Mouse (Mus musculus) embryonic facial prominence, embryonic 11.5 days (tissue): Measurements from ENCODE around the gene Ifit1bl2. TPM values are rescaled to one million over a fixed set of nuclear protein-coding genes. Genes with fewer than 3 reads are reported as not detected.
"Not testable (repeated sequence)": the region's sequence is repeated elsewhere in the genome, so short reads cannot be mapped to it uniquely, and the experiment has no call there.

Experiments used
- ATAC-seq: fragments of 200-750 bp; cut with Nextera tagmentation; replicated peaks from 2 replicates; pipeline ENCODE4 v1.8.0; 2017; ENCODE audit warnings: low read depth; ENCODE audit not compliant: insufficient number of reproducible peaks, low FRiP score, low TSS enrichment
- DNase-seq: peaks from one replicate; pipeline ENCODE4 v3.0.0-alpha.2; 2015; ENCODE audit warnings: low spot score
- H3K27ac ChIP-seq: fragments of 300-500 bp; sonication (generic); replicated peaks from 2 replicates; pipeline ENCODE4 v1.5.1; 2014; ENCODE audit warnings: mild to moderate bottlenecking, low read depth, low read length, control low read depth
- H3K27me3 ChIP-seq: fragments of 300-500 bp; sonication (generic); 2 replicates; pipeline ENCODE4 v1.6.1; 2014; ENCODE audit warnings: mild to moderate bottlenecking, low read length, moderate library complexity, mixed read lengths; ENCODE audit not compliant: control insufficient read depth, insufficient read depth
- H3K36me3 ChIP-seq: fragments of 300-500 bp; sonication (generic); replicated peaks from 2 replicates; pipeline ENCODE4 v1.6.1; 2014; ENCODE audit warnings: low read depth, mild to moderate bottlenecking, low read length, moderate library complexity, mixed read lengths; ENCODE audit not compliant: control insufficient read depth, insufficient read depth
- H3K4me1 ChIP-seq: fragments of 300-500 bp; sonication (generic); 2 replicates; pipeline ENCODE4 v1.6.1; 2014; ENCODE audit warnings: low read length, mixed read lengths; ENCODE audit not compliant: control insufficient read depth, insufficient read depth
- H3K4me2 ChIP-seq: fragments of 300-500 bp; sonication (generic); 2 replicates; pipeline ENCODE4 v1.6.1; 2014; ENCODE audit warnings: low read depth, mild to moderate bottlenecking, control low read depth, low read length, moderate library complexity
- H3K4me3 ChIP-seq: fragments of 300-500 bp; sonication (generic); 2 replicates; pipeline ENCODE4 v1.5.1; 2014; ENCODE audit warnings: low read depth, low read length, control low read depth
- H3K9ac ChIP-seq: fragments of 300-500 bp; sonication (generic); replicated peaks from 2 replicates; pipeline ENCODE4 v1.6.1; 2014; ENCODE audit warnings: mild to moderate bottlenecking, control low read depth, low read length
- H3K9me3 ChIP-seq: fragments of 300-500 bp; sonication (generic); replicated peaks from 2 replicates; pipeline ENCODE4 v1.6.1; 2016; ENCODE audit warnings: mild to moderate bottlenecking, low read length, inconsistent platforms, mixed read lengths; ENCODE audit not compliant: control insufficient read depth
- WGBS: fragments of 180-500 bp; shearing (Covaris S2); extraction: QIAGEN DNeasy Blood & Tissue Kit; methylation state at CpG from one replicate; pipeline ENCODE4 v1.1.7; 2014; 5-methylcytosine and 5-hydroxymethylcytosine counted together
- polyA plus RNA-seq: library from polyadenylated mRNA; unstranded; fragments of >200 nt; fragmentation: Nextera tagmentation; extraction: Ambion mirVana; gene quantifications from 2 replicates; pipeline ENCODE4 v1.2.1, GENCODE M21; 2014

Ifit1bl2 gene
- polyA plus RNA-seq, 1 experiment from 2014 or later, result 0.08 TPM

DNA sequence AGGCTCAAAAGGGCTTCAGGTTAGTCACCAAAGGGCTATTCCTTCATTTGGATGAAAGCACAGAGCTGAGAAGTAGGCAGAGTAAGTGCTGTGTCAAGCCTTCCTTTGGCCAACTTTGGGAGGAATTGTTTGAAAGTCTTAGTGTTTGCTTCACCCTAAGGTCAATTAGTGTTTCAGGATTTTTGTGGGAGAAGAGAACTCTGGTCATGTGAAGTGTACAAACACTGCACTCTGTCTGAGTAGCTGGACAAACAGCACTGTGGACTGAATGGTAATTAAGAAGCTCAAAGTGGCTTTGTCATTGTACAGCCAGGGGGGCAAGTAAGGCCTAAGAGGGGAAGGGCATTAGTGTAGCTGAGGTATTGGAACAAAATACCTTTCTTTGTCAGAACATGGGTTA lies 9.1 kb downstream of the Ifit1bl2 start:
- H3K36me3 ChIP-seq, result no peaks in the 10 kb centered on the region
- no peak overlapping the region for H3K4me2 ChIP-seq
- ATAC-seq (no peak), DNase-seq (no peak)
- no peak overlapping the region for H3K9ac ChIP-seq
- H3K27ac ChIP-seq, result no peak overlapping the region
- H3K4me3 ChIP-seq, result no peak overlapping the region
- no peaks in the 10 kb centered on the region for H3K9me3 ChIP-seq
- no peaks in the 10 kb centered on the region for H3K27me3 ChIP-seq
- H3K4me1 ChIP-seq, result no peaks in the 10 kb centered on the region

DNA sequence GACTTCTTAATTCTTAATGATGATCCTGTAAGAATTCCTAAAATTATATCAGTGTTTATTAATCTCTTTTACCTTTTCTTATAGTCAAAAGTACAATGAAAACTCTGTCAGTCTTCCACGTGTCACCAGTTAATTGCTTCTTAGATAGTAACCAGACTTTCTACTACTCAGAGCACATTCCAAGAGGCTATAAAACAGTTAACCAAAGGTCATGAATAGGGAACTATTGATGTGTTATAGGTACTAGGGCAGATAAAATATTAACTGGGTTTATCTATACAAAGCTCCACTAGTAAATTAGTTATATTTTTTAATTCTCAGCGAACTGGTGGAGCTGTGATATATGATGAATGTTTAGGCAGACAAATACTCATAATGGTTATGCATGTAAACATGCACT lies 13.0 kb downstream of the Ifit1bl2 start:
- H3K4me1 ChIP-seq, result no peaks in the 10 kb centered on the region
- 72% methylated on average over 2 of the region's 2 CpGs for WGBS
- ATAC-seq, result no peak
- DNase-seq, result no peak
- H3K27ac ChIP-seq, result no peak overlapping the region
- H3K27me3 ChIP-seq, result no peaks in the 10 kb centered on the region
- H3K9me3 ChIP-seq, result no peaks in the 10 kb centered on the region
- no peak overlapping the region for H3K9ac ChIP-seq
- H3K4me2 ChIP-seq, result no peak overlapping the region
- no peaks in the 10 kb centered on the region for H3K36me3 ChIP-seq
- no peak overlapping the region for H3K4me3 ChIP-seq

DNA sequence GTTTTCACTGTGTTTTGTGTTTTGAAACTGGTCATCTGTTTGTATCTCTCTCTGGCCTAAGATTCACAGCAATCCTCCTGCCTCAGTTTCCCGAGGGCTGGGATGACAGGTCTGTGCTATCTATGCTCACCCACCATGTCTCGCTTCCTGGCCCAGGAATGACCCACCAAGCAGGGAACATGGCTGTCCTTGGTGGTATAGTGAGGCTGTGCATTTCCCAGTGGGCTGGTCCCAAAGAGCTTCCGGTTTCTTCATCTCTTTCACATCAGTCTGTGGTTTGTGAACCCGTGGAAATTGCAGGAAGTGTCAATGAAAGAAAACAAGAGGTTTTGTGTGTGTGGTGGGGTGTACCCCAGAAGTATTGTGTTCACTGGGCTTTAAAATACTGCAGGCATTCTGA lies 15.9 kb downstream of the Ifit1bl2 start:
- ATAC-seq, result no peak
- no peaks in the 10 kb centered on the region for H3K9me3 ChIP-seq
- H3K36me3 ChIP-seq, result no peaks in the 10 kb centered on the region
- no peak overlapping the region for H3K27ac ChIP-seq
- 70% methylated on average over 4 of the region's 4 CpGs for WGBS
- H3K9ac ChIP-seq, result no peak overlapping the region
- no peak overlapping the region for H3K4me3 ChIP-seq
- H3K27me3 ChIP-seq, result no peaks in the 10 kb centered on the region
- no peak overlapping the region for H3K4me2 ChIP-seq
- H3K4me1 ChIP-seq, result no peaks in the 10 kb centered on the region
- DNase-seq, result no peak

DNA sequence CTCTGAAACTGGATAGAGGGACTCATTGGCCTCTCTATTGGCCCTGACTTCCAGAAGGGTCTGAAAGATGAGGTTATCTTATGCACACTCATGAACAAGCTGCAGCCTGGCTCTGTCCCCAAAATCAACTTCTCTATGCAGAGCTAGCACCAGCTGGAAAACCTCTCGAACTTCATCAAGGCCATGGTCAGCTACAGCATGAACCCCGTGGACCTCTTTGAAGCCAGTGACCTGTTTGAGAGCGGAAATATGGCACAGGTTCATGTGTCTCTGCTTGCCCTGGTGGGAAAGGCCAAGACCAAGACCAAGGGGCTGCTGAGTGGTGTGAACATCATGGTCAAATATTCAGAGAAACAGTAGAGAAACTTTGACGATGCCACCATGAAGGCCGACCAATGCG lies 16.8 kb downstream of the Ifit1bl2 start:
- Histone ChIP-seq H3K36me3 (no peaks in the 10 kb centered on the region), H3K27ac (no peak overlapping the region), H3K9ac (no peak overlapping the region), H3K9me3 (no peaks in the 10 kb centered on the region), H3K27me3 (no peaks in the 10 kb centered on the region), H3K4me3 (no peak overlapping the region), H3K4me2 (no peak overlapping the region), H3K4me1 (no peaks in the 10 kb centered on the region)
- 93% methylated on average over 6 of the region's 6 CpGs for WGBS
- no peak for DNase-seq
- ATAC-seq, result no peak

DNA sequence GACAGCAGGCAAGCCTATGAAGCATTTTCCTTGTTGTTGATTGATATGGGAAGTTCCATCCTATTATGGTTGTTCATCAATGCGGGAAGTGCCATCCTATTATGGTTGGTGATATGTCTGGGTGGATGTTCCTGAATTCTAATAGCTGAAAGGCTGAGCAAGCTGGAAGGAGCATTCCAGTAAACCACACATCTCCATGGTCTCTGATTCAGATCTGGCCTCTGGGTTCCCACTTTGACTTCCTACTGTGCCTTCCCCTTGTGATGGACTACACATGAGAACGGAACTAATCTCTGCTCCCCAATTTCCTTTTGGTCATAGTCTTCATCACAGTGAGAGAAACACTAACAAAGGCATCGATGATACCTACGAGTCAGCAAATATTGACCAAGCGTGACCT lies 19.7 kb downstream of the Ifit1bl2 start:
- Histone ChIP-seq H3K4me1 (no peaks in the 10 kb centered on the region), H3K4me2 (no peak overlapping the region), H3K9me3 (no peaks in the 10 kb centered on the region), H3K4me3 (no peak overlapping the region), H3K9ac (no peak overlapping the region), H3K27me3 (no peaks in the 10 kb centered on the region), H3K36me3 (no peaks in the 10 kb centered on the region), H3K27ac (no peak overlapping the region)
- 96% methylated on average over 5 of the region's 5 CpGs for WGBS
- DNase-seq, result no peak
- no peak for ATAC-seq

DNA sequence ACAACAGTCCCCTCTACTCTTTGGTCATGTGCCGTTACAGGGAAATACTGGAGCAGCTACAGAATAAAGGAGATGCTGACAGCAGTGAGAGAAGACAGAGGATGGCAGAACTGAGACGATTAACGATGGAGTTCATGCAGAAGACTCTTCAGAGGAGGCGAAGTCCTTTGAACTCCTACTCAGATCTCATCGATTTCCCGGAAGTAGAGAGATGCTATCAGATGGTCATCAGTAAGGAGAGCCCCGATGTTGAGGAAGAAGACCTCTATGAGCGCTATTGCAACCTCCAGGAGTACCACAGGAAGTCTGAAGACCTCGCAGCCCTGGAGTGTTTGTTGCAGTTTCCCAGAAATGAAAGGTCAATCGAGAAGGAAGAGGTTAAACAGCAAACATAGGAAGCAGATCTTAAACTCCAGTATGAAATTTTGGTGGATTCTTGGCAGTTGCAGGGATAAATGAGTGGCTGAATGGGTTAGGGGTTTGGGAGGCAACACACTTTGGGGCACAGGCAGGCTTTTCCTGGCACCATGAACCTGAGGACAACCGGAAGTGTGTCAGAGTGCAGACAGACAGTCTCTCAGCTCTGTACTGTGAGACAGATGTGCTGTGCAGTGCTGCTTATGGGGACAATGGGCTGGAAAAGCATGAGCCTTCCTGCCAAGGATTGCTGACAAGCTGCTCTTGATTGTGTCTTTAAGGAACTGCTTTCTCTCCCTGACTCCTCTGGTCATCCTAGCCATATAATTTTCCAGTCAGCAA lies 28.1 kb downstream of the Ifit1bl2 start:
- H3K4me1 ChIP-seq, ATAC-seq: not testable (repeated sequence)
- WGBS, result 85% methylated on average over 5 of the region's 11 CpGs

DNA sequence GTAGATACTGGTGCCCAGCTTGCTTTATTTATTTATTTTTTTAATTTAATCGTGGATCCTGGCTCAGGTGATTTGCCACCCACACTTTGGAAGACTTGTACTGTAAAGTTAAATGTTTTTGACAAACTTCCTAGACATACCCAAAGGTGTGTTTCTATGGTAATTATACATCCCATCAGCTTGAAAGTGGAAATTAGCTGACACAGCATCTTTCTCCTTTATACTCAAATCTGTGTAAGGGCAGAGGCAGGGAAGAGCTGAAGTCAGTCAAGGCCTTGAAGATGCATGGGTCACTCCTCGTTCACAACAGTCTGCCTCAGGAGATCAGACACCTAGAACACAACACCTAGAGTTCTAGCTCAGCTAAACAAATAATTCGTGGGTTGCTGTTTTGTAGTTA lies 30.4 kb downstream of the Ifit1bl2 start:
- not testable (repeated sequence) for H3K4me3 ChIP-seq, H3K27me3 ChIP-seq, H3K4me2 ChIP-seq, H3K4me1 ChIP-seq, H3K36me3 ChIP-seq, DNase-seq, ATAC-seq, H3K27ac ChIP-seq, H3K9me3 ChIP-seq, H3K9ac ChIP-seq
- WGBS, result 78% methylated on average over 3 of the region's 3 CpGs

More for the DNA sequence above, 28.1 kb downstream of the Ifit1bl2 start:
- not testable (repeated sequence) for DNase-seq, H3K9ac ChIP-seq, H3K36me3 ChIP-seq, H3K4me2 ChIP-seq, H3K27ac ChIP-seq, H3K4me3 ChIP-seq, H3K27me3 ChIP-seq, H3K9me3 ChIP-seq

DNA sequence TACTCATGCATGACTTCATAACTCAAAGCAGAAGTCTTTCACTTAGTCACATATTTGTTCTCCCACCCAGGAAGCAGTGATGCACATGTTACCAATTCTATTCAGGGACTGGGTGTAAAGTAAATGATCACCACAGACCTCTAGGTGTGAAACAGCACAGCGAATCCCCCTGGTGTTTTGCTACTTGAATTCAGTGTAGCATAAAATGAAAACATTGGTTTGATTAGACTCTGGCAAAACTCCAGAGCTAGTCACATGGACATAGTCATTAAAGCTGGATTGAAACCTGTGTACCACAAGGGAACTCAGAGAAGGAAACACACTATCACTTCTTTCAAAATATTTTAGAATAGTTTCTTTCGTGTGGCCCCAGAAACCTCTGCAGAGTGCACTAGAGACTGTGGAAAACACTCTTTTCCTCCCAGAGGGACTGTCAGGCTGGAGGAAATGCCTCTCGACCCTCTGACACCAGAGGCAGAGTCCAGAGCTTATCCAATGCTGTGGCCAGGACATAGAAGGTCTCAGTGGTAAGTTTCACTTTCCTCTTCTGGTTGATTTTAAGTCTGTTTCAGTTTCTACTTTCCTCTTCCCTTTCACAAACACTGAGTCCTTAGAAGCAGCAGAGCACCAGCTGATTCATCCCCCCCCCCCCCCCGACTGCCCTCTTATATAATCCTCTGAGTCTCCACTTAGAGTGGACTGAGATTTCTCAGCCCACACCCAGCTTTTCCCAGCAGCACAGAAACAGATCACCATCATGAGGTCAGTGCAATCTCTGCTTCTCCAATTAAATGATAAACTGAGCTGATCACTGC lies 33.1 kb downstream of the Ifit1bl2 start, which contains the start of gene Ifit3b:
Gene Ifit3b, plus strand, starts transcription at position 734 of the 815 bp plus-strand sequence.
- DNase-seq, result peak; percentile 32
- not testable (repeated sequence) for H3K9me3 ChIP-seq, ATAC-seq, H3K27me3 ChIP-seq, H3K36me3 ChIP-seq, H3K4me1 ChIP-seq, H3K27ac ChIP-seq, H3K4me2 ChIP-seq, H3K9ac ChIP-seq, H3K4me3 ChIP-seq
- WGBS, result 46% methylated on average over 4 of the region's 4 CpGs
